Mouse (Mus musculus) layer of hippocampus, adult 9-10 months (tissue): ENCODE data around the gene Mmp14.

Experiments used
- DNase-seq: peaks from one replicate; pipeline ENCODE4 v3.0.0; 2022; ENCODE audit warnings: low spot score

Mmp14 gene

DNA sequence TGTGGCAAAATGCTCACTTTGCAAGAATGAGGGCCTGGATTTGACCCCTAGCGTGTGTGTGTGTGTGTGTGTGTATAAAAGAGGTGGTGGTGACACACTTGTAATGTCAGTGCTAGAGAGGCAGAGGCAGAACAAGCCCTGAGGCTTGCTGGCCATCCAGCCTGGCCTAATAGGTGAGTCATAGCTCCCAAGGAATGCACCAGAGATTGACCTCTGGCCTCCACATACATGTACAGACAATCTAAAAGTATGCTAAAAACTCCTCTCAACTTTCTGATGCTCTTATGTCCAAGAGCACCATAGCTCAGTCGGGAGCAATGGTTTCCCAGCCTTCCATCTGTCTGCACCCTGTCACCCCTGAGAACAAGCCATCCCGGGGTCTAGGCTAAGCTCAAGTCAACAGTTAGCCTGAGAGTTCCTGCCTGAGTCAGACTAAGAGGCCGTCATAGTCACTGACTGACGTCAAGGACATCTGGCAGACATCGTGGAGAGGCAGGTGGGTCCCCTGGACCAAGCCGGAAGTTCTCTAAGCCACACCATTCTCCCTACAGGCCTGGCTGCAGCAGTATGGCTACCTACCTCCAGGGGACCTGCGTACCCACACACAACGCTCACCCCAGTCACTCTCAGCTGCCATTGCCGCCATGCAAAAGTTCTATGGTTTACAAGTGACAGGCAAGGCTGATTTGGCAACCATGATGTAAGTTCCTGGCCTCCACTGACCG is 3.9 kb downstream of the Mmp14 start:
- no peak for DNase-seq

DNA sequence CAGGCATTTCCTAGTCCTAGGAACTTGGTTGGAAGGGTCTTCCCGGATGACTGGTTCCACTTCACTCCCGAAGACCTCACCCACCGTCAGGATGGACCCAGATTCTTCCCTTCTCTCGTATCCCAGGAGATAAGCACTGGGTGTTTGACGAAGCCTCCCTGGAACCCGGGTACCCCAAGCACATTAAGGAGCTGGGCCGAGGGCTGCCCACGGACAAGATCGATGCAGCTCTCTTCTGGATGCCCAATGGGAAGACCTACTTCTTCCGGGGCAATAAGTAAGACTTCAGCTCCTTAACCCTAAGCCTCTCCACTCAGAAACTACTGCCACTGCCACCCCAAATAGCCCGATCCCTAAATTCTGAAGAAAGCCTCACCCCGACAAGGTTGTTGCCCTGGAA is 7.7 kb downstream of the Mmp14 start:
- no peak for DNase-seq

DNA sequence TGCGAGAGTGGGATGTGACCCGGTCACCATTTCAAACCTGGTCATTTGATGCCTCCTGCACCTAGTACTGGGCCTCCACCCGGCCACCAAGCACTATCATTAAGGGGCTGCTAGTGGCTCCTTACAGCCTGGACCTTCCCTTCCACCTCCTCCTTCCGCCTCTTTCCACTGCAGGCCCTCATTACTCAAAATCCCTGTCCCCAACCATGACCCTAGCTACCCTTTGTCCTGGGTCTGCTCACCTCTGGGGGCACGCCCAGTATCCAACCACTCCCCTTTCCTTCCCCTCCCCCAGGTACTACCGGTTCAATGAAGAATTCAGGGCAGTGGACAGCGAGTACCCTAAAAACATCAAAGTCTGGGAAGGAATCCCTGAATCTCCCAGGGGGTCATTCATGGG is 8.2 kb downstream of the Mmp14 start:
- DNase-seq = no peak

DNA sequence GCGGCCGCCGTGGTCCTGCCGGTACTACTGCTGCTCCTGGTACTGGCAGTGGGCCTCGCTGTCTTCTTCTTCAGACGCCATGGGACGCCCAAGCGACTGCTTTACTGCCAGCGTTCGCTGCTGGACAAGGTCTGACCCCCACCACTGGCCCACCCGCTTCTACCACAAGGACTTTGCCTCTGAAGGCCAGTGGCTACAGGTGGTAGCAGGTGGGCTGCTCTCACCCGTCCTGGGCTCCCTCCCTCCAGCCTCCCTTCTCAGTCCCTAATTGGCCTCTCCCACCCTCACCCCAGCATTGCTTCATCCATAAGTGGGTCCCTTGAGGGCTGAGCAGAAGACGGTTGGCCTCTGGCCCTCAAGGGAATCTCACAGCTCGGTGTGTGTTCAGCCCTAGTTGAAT is 9.1 kb downstream of the Mmp14 start:
- DNase-seq = no peak

DNA sequence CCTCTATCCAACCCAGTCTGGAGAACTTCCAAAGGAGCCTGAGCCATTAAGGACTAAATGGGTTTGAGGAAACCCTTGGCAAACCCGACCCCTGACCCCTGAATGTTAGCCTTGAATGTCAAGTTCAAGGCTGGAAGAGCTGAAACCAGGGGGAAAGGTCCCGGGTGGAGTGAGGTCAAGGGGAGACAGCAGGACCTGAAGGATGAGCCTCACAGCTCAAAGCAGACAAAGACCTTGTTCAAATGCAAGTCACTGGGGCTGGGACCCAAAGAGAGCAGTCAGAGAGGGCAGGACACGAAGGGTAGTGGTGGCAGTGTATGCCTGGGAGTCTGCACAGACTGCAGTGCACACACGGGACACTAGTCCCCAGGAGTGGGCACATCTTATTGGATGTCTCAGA is 10.0 kb downstream of the Mmp14 start:
- DNase-seq = no peak

DNA sequence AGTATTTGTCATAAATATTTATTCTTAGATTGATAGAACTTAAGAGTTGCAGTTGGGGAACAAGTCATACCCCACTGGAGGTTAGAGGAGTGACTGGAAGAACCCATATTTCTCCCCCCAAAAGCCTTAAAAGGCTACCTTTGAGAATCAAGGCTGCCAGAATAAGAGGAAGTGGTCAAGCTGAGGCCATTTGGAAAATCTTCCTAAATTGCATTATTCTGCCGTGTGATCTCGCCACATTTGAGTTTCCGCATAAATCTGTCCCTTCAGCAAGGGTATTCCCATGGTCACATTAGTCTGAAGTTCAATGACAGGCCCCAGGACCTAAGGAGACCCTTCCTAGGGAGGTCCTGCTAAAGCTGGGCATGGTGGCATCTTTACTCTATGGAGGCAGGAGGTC is 11.1 kb downstream of the Mmp14 start:
- no peak for DNase-seq

DNA sequence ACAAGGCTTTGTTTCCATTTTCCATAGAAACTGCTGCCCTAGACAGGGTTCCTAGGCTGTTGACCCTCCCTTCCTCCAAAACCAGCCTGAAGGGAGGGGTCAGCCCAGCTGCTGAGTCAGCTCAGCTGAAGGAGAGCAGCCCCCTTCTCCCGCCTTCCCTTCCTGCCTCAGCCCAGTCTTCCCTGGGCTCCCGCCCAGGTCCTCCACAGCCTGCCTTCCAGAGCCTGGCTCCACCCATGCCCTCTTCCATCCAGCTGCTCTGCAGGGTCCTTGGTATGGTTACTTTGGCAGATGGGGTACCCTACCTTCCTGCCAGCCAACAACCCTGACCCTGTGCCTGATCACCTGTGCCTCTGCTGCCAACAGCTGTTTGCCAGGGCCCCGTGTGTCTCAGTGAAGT is 11.8 kb downstream of the Mmp14 start:
- DNase-seq = no peak

DNA sequence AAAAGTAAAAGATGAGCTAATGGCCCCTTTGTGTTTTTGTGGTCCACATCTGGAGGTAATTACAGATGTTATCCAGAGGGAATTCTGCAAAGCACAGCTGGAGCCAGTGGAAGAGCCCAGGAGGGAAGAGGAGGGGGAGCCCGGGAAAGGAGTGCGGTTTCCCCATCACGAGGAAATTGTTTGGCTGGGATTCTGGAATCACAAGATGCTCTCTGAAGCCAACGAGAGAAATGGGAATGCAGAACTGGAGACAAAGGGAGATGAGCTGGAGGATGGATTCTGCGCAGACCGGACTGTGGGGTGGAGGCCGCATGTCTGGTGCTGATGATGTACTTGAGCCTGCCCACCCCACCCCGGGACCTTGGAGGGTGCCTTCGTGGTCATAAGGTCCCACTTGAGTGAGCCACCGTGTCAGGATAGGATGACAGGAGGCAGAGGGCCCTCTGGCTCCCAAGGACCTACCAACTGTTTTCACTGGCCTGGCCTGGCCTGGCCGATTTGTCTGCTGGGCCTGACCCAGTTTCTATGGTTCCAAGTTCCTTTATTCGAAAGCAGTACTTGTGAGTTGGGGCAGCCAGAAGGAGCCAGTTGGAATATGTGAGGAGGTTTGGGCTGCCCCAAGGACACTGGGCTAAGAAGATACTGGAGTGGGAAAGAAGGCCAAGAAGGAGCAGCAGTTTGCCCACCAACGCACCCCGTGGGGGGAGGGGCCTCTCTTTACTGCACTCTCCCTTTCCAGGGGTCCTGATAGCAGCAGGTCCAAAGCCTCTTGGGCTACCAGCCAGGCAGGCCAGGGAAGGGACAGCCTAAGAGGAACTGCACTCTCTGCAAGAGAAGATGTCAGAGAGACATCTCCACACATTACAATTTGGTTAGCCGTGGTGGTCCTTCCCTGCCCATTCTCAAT is 12.6 kb downstream of the Mmp14 start:
- DNase-seq = no peak

DNA sequence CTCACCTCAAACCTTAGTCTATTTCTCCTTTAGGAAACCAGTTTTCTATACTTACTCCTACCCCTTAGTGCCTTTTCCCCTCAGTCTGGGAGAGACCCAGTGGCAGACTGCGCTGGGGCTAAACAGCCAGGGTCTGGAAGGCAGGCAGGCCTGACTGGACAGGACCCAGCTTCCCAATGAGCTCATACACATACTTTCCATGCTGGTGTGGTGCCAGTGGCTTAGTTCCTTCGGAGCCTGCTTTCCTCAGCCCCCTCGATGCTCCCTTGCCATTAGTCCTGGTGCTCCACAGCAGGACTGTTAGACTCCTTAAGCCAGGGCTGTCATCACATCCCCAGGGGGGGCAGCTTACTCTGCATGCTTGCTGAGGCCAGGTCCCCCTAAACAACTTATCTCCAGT is 14.1 kb downstream of the Mmp14 start:
- DNase-seq = no peak

DNA sequence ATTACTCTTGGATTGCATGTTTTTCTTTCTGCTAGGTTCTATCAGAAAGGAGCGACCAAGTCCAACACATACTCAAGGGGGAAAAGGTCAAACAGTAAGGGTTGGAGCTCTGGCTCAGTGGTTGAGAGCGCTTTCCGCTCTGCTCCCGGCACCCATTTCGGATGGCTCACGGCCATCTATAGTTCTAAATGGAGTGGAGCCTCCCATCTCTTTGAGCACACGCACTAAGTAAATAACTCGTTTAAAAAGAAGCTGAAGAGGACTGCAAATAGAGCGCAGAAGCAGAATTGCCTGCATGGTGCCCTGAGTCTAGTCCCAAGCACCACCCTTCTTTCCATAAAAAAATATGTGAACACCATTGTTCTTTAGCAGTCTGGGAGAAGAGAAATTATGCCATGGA is 22.2 kb downstream of the Mmp14 start:
- no peak for DNase-seq

DNA sequence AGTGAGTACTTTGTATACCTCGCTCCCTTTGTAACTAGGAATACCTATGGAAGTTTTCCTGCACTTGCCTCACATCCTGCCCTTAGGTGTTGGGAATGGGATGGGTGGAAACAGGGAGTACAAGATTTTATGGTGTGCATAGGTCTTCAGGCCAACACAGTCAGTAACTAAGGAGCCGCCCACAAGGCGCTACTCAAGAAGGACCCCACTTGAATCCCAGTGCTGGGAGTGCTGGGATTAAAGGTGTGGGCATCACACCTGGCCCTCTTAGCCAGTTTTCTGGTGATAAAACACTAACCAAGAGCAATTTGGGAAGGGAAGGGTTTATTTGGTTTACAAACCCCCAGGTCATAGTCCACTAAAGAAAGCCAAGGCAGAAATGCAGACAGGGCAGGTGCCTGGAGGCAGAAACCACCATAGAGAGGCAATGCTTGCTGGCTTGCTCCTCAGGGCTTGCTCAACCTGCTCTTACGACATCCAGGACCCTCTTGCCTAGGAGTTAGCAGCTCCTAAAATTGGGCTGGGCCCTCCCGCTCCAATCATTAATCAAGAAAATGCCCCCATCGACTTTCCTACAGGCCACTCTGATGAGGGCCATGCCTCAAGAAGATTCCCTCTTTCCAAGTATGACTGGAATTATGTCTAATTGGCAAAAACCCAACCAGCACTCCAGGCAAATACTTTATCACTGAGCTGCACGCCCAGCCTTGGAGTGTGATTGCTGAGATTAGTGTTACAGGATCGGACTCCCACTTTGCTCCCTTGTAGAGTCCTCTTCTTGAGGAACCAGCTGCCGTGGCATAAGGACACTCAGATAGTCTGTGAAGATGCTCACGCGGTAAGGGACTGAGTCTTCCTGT is 23.5 kb downstream of the Mmp14 start:
- no peak for DNase-seq

DNA sequence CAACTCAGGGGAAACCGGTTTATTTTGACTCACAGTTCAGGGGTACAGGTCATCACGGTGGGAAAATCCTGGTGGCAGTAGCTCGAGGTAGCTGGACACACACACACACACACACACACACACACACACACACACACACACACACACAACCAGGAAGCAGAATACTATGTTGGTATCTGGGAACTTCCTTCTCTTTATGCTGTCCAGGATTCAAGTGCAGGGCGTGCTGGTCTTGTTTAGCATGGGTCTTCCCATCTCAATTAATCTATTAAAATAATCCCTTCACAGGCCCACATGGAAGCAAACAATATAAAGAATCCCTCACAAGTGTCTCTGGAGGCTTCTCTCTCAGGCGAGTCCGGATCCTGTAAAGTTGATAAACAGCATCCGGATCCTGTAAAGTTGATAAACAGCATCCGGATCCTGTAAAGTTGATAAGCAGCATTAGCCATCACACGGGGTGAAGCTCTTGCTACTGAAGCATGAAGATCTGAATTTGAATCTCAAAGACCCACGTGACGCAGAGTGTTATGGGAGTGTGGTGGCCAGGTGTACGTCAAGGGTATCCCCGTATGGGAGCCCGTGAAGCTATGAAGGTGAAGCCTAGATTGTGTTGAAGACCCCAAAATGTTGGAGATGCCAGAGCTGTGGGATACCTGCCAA is 26.6 kb downstream of the Mmp14 start:
- DNase-seq = no peak

DNA sequence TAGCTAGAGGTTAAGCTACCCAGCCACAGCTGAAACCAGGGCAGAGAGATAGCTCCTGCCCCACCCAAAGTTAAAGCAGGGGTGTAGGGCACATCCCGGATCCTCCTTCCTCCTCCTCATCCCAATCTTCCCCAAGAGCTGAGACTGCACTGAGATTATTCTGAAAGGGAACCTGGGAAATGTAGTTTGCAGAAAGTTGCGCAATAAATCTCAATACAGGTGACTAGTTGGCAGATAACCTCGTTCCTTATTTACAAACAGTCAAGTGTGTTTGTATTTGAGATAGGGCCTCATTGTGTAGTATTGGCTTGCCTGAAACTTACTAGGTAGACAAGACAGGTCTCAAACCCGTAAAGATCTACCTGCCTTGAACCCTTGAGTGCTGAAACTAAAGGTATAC is 30.7 kb downstream of the Mmp14 start:
- no peak for DNase-seq

DNA sequence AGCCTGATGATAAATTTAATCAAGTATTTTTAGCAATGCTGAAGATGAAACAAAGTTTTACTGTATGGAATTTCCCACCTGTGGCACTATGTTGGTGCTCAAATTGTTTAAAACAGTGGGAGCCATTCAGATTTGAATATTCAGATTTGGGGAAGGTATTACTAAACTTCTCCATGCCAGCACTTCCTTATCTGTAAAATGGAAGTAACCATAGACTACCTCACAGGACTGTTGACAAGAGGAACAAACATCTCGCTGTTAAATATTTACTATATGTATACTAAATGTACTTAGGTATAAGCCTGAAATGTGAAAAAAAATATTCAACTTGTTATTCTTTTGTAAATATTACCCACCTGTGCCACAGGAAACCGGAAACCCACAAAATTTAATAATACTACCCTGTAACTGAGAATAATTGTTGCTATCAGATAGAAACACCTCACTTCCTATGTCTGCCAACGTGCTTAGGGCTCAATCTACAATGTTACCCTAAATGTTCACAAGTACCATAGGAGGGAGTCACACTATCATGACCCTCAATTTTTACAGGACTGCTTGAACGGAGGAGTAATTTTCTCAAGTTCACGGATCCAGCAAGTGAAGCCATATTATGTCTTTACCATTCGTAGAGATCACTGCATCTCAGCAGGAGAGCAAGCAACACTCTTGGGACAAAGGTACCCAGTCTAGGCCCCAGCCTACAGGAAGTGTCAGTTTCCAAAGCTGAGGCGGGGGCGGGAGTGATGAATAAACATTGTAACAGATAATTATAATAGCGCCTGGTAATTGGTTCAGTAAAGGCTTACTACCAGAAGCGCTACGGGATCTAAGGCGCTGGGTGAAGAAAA is 31.9 kb downstream of the Mmp14 start:
- no peak for DNase-seq

DNA sequence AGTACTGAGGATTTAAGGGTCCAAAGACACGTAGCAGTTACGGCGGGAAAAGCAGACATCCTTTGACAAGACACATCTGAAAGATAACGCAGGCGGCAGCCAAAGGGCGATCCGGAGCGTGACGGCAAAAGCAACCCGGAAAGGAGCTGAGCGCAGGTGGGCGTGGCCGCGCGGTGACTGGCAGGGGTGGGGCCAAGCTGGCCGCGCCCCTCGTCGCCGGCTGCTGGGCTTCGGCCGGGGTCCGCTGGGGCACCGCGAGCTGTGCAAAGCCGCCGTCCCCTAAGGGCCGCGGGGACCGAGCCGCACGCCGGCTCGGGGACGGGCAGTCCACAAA is 32.5 kb downstream of the Mmp14 start, which contains the start of gene Lrp10:
Lrp10 (plus strand) TSS at position 179 of the 334 bp plus-strand sequence.
- DNase-seq = peak; percentile 68

DNA sequence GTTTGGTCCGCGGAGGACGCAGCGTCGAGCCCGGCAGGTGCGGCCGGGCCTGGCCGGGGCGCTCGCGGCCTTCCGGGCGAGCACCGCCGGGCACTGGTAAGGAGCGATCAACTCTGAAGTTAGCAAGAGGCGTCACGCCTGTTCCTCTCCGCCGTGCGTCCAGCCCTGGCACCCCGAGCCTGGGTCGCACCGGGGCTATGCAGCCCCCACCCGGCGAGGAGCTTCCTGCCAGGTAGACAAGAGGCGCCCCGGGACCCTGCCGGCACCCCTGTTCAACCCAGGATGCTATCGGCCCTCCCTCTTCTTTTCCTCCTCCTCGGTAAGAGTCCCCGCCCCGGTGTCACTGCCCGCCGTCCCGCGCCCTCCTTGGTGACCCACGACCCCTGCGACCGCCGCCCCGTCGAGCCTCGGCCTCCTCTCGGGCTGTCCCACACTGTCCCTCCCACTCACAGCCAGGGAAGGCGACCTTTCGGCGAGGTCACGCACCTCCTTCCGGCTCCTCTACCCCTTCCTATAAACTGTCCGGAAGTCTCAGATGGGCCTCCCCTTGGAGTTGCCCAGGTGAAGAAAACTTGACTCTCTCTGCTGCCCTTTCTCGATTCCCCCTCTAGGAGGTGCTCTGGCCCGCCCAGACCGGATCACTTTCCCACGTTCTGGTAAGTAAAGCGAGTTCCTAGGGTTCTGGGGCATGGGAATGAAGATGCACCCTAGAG is 33.0 kb downstream of the Mmp14 start:
- no peak for DNase-seq

DNA sequence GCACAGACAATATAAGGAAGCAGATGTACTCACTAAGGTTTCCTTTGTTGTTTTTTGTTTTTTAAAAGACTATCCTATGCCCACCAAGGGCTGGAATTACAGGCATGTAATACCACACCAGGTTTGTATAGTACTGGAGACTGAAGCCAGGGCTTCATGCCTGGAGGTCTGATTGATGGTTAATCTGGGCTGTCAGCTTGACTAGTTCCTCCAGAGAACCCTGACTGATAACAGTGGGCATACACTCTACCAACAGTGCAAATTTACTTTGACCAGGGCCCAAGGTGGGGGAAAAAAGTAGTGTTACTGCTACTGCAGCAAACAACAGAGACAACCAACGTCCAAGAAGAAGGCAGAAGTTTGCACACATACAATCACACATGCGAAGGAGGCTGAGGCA is 40.1 kb downstream of the Mmp14 start:
- no peak for DNase-seq

DNA sequence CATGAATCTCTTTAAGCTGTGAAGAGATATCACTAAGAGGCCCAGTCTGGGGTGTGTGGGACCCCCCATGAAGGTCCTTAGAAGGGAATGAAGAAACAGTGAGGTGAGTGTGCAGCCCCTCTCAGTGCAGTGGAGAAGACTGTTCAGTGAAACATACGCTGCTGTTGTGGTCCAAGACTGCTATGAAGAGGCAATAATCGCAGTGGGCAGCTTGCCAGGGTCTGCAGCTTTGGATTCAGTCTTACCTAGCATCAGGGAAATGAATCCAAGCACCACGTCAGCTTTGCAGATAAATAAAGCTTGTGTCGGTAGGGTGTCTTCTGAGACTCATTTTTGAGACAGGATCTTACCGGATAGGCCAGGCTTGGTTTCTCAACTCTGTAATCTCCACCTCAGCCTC is 41.3 kb downstream of the Mmp14 start:
- no peak for DNase-seq

DNA sequence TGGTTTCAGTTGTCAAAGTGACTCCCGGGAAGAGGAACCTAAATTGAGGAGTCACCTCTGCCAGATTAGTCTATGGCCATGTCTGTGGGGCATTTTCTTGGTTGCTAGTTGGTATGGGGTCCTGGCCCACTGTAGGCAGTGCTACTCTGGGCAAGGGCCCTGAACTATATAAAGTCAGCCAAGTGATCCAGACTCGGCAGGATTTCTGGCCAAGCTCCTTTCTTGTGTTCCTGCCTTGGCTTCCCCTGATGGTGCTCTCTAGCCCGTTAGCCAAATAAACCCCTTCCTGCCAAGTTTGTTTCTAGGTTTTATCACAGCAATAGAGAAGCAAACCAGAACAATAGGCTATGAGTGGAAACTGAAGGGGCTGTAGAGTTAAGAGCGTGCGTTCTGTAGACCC is 43.3 kb downstream of the Mmp14 start:
- DNase-seq = no peak
